Mouse (Mus musculus) heart, adult 2 months (tissue): ENCODE results near the gene Slco3a1.

ENCODE experiments used
- CTCF ChIP-seq: fragments of 200-600 bp; IDR thresholded peaks from 2 replicates; pipeline ENCODE4 v1.8.1; 2022; ENCODE audit warnings: antibody characterized with exemption, mild to moderate bottlenecking, moderate library complexity
- EP300 ChIP-seq: fragments of 200-500 bp; IDR thresholded peaks from 2 replicates; pipeline ENCODE4 v1.6.1; 2011; ENCODE audit warnings: low read depth, low read length, control low read depth; ENCODE audit not compliant: insufficient read depth
- POLR2A ChIP-seq: fragments of 200-500 bp; IDR thresholded peaks from 2 replicates; pipeline ENCODE4 v1.6.1; 2011; ENCODE audit warnings: mild to moderate bottlenecking, low read depth, low read length, control low read depth; ENCODE audit not compliant: insufficient read depth

DNA sequence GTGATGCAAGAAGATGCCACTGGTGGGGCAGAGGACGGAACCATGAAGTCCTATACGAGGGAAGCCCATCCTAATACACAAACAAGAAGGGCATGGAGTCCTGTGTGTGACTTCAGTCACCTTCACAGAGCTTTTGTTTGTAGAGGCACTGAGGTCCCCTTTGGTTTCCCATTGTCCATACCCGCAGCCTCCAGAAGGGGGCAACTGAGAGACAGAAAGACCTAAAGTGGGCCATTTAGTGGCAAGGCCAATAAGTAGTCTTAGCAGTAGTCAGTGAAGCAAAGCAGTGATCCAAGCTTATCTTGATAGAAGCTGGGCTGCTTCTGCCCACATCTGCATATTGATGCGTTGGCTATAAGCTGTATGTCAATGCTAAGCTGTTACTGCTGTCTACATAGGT is 184.9 kb downstream of the Slco3a1 start:
- TF ChIP-seq EP300, result no peak
- no peak for TF ChIP-seq POLR2A
- TF ChIP-seq CTCF, result peak; percentile 69
